Mouse (Mus musculus) CH12.LX (cell line): Measurements from ENCODE around the gene Myo1g.

Experiments
- CHD1 ChIP-seq: IDR thresholded peaks from 2 replicates; pipeline ENCODE4 v1.6.1; 2012; ENCODE audit warnings: low read depth, low read length, improper control_type of control experiment, inconsistent platforms
- CHD2 ChIP-seq: IDR thresholded peaks from 2 replicates; pipeline ENCODE4 v1.6.1; 2011; ENCODE audit warnings: low read length, improper control_type of control experiment
- CTCF ChIP-seq, 2 experiments: IDR thresholded peaks in 1 of 2; conservative IDR thresholded peaks in 1 of 2; 2 replicates each; pipeline ENCODE4 v1.5.1; 2011 to 2012; ENCODE audit warnings: low read depth in 2 of 2, low read length in 2 of 2, improper control_type of control experiment in 1 of 2, inconsistent platforms in 1 of 2, mild to moderate bottlenecking in 1 of 2, moderate library complexity in 1 of 2
- E2F4 ChIP-seq: IDR thresholded peaks from 2 replicates; pipeline ENCODE4 v1.6.1; 2011; ENCODE audit warnings: low read depth, low read length, improper control_type of control experiment; ENCODE audit not compliant: insufficient replicate concordance
- ELF1 ChIP-seq: IDR thresholded peaks from 2 replicates; pipeline ENCODE4 v1.6.1; 2014; ENCODE audit warnings: low read depth, mild to moderate bottlenecking, inconsistent platforms, low read length, improper control_type of control experiment
- EP300 ChIP-seq: IDR thresholded peaks from 2 replicates; pipeline ENCODE4 v1.6.1; 2011; ENCODE audit warnings: low read length, improper control_type of control experiment
- HCFC1 ChIP-seq: IDR thresholded peaks from 2 replicates; pipeline ENCODE4 v1.6.1; 2012; ENCODE audit warnings: low read depth, mild to moderate bottlenecking, inconsistent platforms, low read length, improper control_type of control experiment
- KAT2A ChIP-seq: IDR thresholded peaks from 2 replicates; pipeline ENCODE4 v1.6.1; 2012; ENCODE audit warnings: low read length, improper control_type of control experiment, inconsistent platforms; ENCODE audit not compliant: insufficient replicate concordance
- MAX ChIP-seq: IDR thresholded peaks from 2 replicates; pipeline ENCODE4 v1.6.1; 2011; ENCODE audit warnings: low read length, improper control_type of control experiment
- POLR2A ChIP-seq: IDR thresholded peaks from 2 replicates; pipeline ENCODE4 v1.6.1; 2011; ENCODE audit warnings: low read depth, mild to moderate bottlenecking, improper control_type of control experiment, low read length
- RAD21 ChIP-seq: IDR thresholded peaks from 2 replicates; pipeline ENCODE4 v1.6.1; 2011; ENCODE audit warnings: low read depth, mild to moderate bottlenecking, low read length, improper control_type of control experiment, moderate library complexity
- ZC3H11A ChIP-seq: IDR thresholded peaks from 2 replicates; pipeline ENCODE4 v1.6.1; 2012; ENCODE audit warnings: low read depth, mild to moderate bottlenecking, inconsistent platforms, low read length, improper control_type of control experiment
- ZKSCAN1 ChIP-seq: IDR thresholded peaks from 2 replicates; pipeline ENCODE4 v1.6.1; 2012; ENCODE audit warnings: low read depth, inconsistent platforms, low read length, improper control_type of control experiment, borderline replicate concordance
- ZMIZ1 ChIP-seq: IDR thresholded peaks from 2 replicates; pipeline ENCODE4 v1.6.1; 2012; ENCODE audit warnings: low read depth, mild to moderate bottlenecking, inconsistent platforms, low read length, improper control_type of control experiment

GRCm38 (mm10) chr11:6547037-6547680 lies 26.4 kb upstream of the Myo1g start:
- no peak; the same call in 1 of the 2 replicates for TF ChIP-seq ZMIZ1
- no peak for TF ChIP-seq POLR2A
- peak; percentile 36; the same call in 1 of the 2 replicates for TF ChIP-seq HCFC1
- TF ChIP-seq CTCF (conservative IDR thresholded peaks at IDR 0.05 in 1 of 2, IDR thresholded peaks at IDR 0.05 in 1 of 2; ENCODE audit: low read depth in 2 of 2, low read length in 2 of 2), result no peak
- no peak for TF ChIP-seq ZKSCAN1
- TF ChIP-seq MAX, result no peak; the same call in 1 of the 2 replicates
- no peak for TF ChIP-seq E2F4
- no peak for TF ChIP-seq EP300
- TF ChIP-seq ELF1, result no peak
- TF ChIP-seq RAD21, result no peak
- no peak for TF ChIP-seq KAT2A
- TF ChIP-seq CHD2, result no peak
- TF ChIP-seq CHD1, result no peak
- no peak for TF ChIP-seq ZC3H11A
